Mouse (Mus musculus): ENCODE results near the gene H2-Ke6.
"Not testable (repeated sequence)": the region's sequence is repeated elsewhere in the genome, so short reads cannot be mapped to it uniquely, and the experiment has no call there.

The H2-Ke6 gene

DNA sequence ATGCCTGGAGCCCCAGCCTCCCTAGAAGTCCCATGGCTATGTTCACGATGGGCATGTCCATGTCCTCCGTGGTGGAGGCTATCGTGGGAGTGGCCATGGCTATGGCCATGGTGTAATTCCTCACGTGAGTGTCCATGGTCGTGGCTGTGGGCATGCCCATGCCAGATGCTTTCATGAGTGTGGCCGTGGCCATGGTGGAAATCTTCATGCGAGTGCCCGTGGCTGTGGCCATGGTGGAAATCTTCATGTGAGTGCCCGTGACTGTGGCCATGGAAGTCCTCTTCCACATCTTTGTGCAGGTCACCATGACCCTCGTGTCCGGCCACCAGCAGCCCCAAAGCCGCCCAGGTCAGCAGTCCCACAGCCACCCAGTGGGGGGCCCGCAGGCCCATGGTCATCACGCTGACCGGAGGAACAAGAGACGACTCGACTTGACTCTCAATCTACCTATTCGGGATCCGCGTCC, 3.0 kb upstream of the H2-Ke6 start:
- in situ Hi-C loops (cut with MboI, MseI) = loop anchor here (10.0 kb wide), 1 partner anchor 574 kb away; the partner anchor contains the start of genes Agpat1 and Rnf5

DNA sequence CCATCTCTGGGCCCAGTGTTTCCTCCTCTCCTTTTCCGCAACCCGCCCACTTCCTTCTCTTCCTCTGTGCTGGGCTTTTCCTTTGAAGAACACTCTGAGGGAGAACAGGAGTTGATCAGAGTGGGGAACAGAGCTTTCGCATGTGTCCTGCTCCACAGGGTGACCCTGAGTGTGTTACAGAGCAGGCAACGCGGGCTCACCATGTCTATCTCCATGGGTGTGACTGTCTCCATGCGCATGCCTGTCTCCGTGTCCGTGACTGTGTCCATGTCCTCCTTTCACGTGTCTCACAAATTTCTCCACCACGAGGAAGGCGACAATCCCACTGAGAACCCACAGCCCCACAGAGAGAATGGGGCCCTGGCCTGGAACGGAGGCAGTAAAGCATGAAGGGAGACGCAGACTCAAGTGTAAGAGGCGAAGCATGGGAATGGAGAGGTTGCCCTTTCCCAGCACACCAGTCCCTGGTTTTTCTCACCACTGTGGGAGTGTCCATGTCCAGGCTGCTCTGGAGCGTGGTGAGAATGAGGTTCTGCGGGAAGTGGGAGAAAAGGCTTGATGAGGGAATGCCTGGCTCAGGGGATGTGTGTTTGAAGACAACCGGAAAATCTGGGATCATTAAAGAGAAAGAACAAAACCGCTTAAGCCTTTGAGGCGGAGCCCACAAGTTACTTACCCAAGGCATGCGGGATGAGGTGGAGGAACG, 2.2 kb upstream of the H2-Ke6 start:
- in situ Hi-C loops (cut with MboI, MseI) = loop anchor here (10.0 kb wide), 1 partner anchor 575 kb away; the partner anchor contains the start of genes Agpat1 and Rnf5

- in situ Hi-C loops (cut with MboI, MseI) = no loop called here
Measured at GRCm38 (mm10) chr17:34029150-34029889, 1.5 kb upstream of the H2-Ke6 start.

GRCm38 (mm10) chr17:34028501-34029149, 765 bp upstream of the H2-Ke6 start:
- in situ Hi-C loops (cut with MboI, MseI) = no loop called here

DNA sequence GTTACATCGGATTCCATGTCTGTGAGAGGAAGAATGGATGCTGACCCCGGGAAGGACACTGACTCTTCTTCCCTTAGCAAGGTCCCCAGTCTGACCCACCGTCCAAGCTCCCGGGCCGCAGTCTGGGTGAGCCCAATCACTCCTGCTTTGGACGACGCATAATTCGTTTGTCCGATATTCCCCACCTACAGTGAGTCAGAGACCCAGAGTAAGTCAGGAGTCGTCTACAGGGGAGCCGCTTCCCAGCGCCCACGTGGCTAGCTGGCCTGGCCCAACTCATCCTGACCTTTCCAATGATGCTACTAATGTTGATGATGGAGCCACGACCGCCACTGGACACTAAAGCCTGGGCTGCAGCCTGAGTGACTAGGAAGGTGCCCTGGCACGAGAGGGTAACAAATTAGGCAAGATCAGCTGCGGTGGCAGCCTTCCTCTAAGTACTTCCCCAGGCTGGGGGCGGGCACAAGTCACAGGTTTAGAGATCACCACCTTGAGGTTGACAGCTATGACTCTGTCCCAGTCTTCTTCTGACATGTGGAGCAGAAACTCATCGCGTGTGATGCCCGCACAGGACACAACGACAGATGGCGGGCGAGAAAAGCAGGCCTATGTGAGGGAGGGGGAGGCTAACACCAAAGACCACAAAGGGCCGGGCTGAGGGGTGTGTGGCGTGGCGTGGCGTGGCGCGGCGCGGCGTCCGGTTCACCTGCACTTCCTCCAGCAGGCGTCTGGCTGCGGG, 774 bp downstream of the H2-Ke6 start:
- in situ Hi-C loops (cut with MboI, MseI) = no loop called here

GRCm38 (mm10) chr17:34026221-34026620, 1.6 kb downstream of the H2-Ke6 start:
- in situ Hi-C loops (cut with MboI, MseI) = no loop called here

DNA sequence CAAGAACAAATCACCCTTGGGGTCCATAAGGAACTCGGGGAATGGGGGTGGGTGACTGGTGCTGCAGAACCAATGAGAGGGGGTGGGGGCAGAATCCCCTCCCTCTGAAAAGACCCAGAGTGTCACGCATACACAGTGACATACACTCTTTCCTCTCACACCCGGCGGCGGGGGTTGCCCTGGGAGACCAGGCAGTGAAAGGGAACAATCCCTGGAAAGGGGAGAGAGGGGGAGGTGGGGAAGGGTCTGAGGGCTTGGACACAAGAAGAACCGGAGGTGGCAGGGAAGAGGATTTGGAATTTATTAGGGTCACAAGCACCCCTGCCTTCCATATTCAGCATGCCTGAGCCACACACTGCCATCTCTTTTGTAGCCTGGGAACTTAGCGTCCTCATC, 2.1 kb downstream of the H2-Ke6 start:
- in situ Hi-C loops (cut with MboI, MseI) = no loop called here

- in situ Hi-C loops (cut with MboI, MseI) = no loop called here
Measured at GRCm38 (mm10) chr17:34024861-34025755, 2.8 kb downstream of the H2-Ke6 start.

DNA sequence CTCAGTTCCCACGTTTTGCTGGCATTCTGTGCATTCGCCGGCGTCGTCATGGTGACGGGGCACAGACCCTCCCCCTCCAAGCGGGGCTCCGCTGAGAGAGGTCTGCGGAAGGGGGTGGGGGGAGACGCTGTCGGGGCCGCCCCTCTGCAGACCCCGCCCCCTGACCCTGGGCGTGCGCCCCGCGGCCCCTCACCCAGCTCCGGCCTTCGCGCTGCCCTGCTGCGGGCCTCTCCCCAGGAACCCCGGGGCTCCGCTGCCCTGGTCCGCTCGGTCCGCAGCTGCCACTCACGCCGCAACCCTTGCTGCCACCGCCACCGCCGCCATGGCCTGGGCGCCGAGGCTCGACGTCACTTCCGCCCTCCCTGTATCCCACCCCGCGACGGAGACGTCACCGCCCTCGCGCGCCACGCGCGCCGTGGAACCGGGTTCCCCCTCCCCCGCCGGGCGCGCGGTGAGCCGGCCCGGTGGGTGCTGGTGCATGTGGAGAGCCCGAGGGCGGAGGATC, 3.5 kb downstream of the H2-Ke6 start, which contains the start of gene Ring1:
Gene Ring1, minus strand, starts transcription at position 364 of the 505 bp plus-strand sequence.
- in situ Hi-C loops (cut with MboI, MseI) = no loop called here

- in situ Hi-C loops (cut with MboI, MseI) = no loop called here
Measured at GRCm38 (mm10) chr17:34023678-34024077, 4.2 kb downstream of the H2-Ke6 start.

DNA sequence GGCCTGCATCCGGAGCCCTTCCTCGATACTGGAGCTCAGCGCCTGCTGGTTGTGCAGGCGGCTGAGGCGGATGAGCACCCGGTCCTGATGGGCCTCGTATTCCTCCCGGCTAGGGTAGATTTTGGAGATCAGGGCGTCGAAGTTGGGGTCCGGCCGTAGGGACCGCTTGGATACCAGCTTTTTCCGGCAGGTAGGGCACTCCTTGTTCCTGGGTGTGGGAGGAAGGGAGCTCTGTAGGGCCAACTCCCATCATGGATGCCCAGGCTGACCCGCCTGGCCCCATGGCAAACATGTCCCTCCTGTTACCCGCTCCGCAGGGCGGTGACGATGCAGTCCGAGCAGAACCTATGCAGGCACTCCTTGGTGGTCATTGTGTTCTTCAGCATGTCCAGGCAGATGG, 4.9 kb downstream of the H2-Ke6 start:
- in situ Hi-C loops (cut with MboI, MseI) = no loop called here

- in situ Hi-C loops (cut with MboI, MseI) = no loop called here
Measured at GRCm38 (mm10) chr17:34022414-34022783, 5.5 kb downstream of the H2-Ke6 start.

DNA sequence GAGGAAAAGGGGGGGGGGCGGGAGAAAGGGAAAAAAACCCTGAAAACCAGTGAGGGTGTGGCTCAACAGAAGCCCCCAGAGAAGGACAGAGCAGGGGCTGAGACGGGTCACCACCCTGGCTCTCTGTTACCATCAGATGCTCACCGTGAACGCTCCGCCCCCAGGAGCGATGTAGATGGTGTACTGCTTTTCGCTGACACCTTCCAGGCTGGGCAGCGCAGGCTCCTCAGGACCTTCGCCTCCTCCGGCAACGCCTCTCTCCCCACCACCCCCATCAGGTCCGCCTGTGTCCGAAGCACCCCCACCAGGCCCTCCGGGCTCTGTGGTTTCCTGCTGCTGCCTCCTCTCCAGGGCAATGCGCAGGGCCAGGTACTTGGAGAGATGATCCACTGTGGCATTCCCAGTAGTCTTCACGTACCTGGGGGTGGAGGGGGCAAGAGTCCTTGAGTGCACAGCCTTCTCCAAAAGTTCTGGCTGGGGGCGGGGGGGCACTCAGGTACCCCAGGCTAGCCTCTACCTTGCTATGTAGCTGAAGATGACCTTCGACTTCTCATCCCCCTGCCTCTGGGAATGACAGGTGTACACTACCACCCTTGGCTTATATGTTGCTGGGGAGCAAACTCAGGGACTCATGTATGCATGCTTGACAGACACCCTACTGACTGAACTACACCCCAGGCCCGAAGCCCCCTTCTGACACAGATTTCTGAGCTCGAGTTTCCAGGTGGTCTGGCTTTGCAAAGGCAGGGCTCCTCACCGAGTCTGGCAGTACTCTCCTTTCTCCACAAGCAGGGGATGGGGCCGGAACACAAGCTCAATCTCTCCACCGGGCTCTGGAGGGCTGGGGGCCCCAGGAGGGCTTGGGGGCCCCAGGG, 6.1 kb downstream of the H2-Ke6 start:
- in situ Hi-C loops (cut with MboI, MseI) = no loop called here

- in situ Hi-C loops (cut with MboI, MseI) = no loop called here
Measured at GRCm38 (mm10) chr17:34013436-34013835, 14.4 kb downstream of the H2-Ke6 start.

DNA sequence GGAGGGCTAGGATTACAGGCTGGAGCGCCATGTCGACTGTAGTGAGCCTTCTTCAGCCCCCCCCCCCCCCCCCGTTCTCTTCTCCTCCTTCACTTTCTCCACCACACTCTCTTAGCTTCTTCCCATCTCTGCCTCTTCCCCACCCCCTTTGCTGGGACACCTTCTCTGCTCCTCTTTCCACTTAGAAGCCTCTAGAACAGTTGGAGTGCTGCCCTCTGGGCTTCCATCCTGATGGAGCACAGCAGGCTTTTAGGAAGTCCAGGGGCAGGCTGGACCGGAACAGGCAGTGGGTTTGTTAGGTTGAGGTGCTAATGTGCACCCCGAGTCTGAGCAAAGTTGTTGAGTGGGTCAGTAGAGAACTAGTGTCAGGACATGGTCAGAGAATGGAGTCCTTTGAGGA, 17.7 kb downstream of the H2-Ke6 start:
- in situ Hi-C loops (cut with MboI, MseI) = no loop called here

- in situ Hi-C loops (cut with MboI, MseI) = loop anchor here (5.0 kb wide), 1 partner anchor 34 kb away; no protein-coding TSS in a partner anchor
Measured at GRCm38 (mm10) chr17:34006570-34006969, 21.3 kb downstream of the H2-Ke6 start.

DNA sequence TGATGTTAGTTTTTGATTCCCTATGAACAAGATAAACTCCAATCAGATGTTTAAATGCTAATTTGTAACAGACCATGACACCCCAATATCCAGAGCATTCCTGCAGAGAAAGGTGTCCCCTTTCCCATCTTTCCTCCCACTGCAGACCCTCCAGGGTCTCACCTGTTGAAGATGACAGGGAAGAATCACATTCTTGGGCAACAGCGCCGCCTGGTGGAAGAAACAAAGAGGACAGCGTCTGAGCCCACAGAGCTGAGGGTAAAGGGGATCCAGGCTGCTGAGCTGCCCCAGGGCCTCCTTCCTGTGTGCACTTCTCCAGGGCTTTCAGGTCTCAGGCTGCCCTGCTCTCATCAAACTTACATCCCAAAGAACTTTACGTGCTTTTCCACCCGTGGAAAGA, 24.4 kb downstream of the H2-Ke6 start:
- in situ Hi-C loops (cut with MboI, MseI) = no loop called here

DNA sequence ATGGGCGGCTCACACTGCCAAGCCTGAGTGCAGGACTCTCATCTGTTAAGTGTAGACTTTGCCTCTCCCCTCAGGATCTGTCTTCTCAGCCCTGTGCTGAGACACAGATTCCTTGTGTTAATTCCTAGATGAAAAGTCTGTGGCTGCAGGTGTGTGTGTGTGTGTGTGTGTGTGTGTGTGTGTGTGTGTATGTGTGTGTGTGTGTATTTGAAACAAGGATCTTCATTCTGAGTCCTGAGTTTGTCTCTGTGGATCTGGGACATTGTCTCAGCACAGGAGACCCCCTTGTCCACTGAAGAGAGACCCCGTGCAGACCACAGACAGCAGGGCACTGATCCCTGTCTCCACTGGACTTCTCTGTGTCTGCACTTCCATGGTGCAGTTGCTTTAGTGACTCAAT, 27.1 kb downstream of the H2-Ke6 start:
- in situ Hi-C loops (cut with MboI, MseI) = not testable (repeated sequence)

DNA sequence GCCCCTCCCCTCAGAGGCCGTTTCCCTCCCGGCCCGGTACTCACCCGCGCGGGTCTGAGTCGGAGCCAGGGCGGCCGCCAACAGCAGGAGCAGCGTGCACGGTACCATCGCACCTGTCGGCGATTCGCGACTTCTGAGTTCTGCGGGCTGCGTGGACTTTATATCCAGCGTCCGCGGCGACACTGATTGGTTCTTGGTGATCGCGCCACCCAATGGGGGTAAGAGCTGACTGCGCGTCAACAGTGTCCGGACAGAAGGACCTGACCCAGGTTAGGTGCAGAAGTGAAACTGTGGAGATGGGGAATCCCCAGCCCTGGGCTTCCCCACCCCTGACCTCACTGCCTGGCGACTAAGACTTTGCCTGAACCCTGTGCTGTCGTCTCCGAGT, 27.7 kb downstream of the H2-Ke6 start, which contains the start of gene H2-K1:
Gene H2-K1, minus strand, starts transcription at position 198 of the 388 bp plus-strand sequence.
- in situ Hi-C loops (cut with MboI, MseI) = no loop called here

Data from T-helper 1 cell (primary cell).